Mouse (Mus musculus) liver, adult 2 months (tissue): ENCODE measurements around the gene Nudt21.

ENCODE experiments used
- CTCF ChIP-seq: fragments of 200-500 bp; IDR thresholded peaks from 2 replicates; pipeline ENCODE4 v1.5.1; 2011; ENCODE audit warnings: low read depth, low read length, control low read depth
- POLR2A ChIP-seq: fragments of 200-500 bp; IDR thresholded peaks from 2 replicates; pipeline ENCODE4 v1.6.1; 2011; ENCODE audit warnings: low read length, control low read depth; ENCODE audit not compliant: insufficient read depth; ENCODE audit errors: extremely low read depth

DNA sequence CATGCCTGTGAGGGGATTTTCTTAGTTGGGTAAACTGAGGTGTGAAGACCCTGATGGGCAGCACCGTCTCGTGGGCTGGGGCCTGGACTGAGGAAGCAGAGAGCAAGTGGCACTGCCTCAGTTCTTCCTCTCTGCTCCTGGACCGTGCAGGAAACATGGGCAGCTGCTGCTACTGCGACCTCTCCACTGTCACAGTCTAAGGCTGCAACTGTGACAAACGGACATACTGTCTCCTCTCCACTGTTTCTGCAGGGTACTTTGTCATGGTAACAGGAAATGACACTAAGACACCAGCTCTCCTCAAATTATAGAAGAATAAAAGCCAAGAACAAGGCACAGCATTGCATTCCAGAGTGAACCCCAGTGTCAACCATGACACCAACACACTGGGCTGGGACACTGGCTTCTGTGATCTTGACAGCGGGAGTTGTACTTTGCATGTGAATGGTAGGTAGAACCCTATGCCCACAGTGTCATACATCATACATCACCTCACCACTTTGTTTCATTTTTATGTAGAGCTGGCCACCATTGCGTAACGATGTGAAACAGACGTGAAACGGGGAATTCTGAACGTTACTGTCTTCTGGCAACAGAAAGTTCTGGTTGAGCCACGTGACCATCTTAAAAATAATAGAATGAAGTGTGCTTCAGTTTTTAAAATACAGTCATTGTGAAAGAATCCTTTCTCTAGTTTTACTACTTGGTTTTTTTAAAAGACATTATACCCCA, 39.8 kb upstream of the Nudt21 start:
- TF ChIP-seq CTCF = no peak
- TF ChIP-seq POLR2A = no peak
